Mouse (Mus musculus) embryonic facial prominence, embryonic 14.5 days (tissue): ENCODE measurements around the gene Plekha1. TPM values are rescaled to one million over a fixed set of nuclear protein-coding genes. Genes with fewer than 3 reads are reported as not detected.

ENCODE experiments used
- ATAC-seq: fragments of 200-750 bp; cut with Nextera tagmentation; 2 replicates; pipeline ENCODE4 v1.8.0; 2017; ENCODE audit warnings: low read depth, moderate number of reproducible peaks, moderate TSS enrichment
- DNase-seq: peaks from one replicate; pipeline ENCODE4 v3.0.0-alpha.2; 2015; ENCODE audit warnings: low spot score
- H3K27ac ChIP-seq: fragments of 300-500 bp; sonication (generic); replicated peaks from 2 replicates; pipeline ENCODE4 v1.5.1; 2014; ENCODE audit warnings: low read depth, mild to moderate bottlenecking, low read length, moderate library complexity
- H3K27me3 ChIP-seq: fragments of 300-500 bp; sonication (generic); replicated peaks from 2 replicates; pipeline ENCODE4 v1.6.1; 2014; ENCODE audit warnings: low read length; ENCODE audit not compliant: control insufficient read depth, insufficient read depth
- H3K36me3 ChIP-seq: fragments of 300-500 bp; sonication (generic); 2 replicates; pipeline ENCODE4 v1.6.1; 2014; ENCODE audit warnings: low read length, mixed read lengths; ENCODE audit not compliant: control insufficient read depth, insufficient read depth
- H3K4me1 ChIP-seq: fragments of 300-500 bp; sonication (generic); 2 replicates; pipeline ENCODE4 v1.6.1; 2014; ENCODE audit warnings: antibody characterized with exemption, low read length; ENCODE audit not compliant: control insufficient read depth, insufficient read depth
- H3K4me2 ChIP-seq: fragments of 300-500 bp; sonication (generic); 2 replicates; pipeline ENCODE4 v1.6.1; 2014; ENCODE audit warnings: low read depth, mild to moderate bottlenecking, low read length, moderate library complexity, mixed read lengths
- H3K4me3 ChIP-seq: fragments of 300-500 bp; sonication (generic); 2 replicates; pipeline ENCODE4 v1.5.1; 2014; ENCODE audit warnings: low read depth, mild to moderate bottlenecking, low read length
- H3K9ac ChIP-seq: fragments of 300-500 bp; sonication (generic); 2 replicates; pipeline ENCODE4 v1.6.1; 2014; ENCODE audit warnings: low read depth, mild to moderate bottlenecking, low read length, moderate library complexity, mixed read lengths
- H3K9me3 ChIP-seq: fragments of 300-500 bp; sonication (generic); 2 replicates; pipeline ENCODE4 v1.6.1; 2016; ENCODE audit warnings: low read length; ENCODE audit not compliant: control insufficient read depth
- WGBS: fragments of 180-500 bp; shearing (Covaris S2); extraction: QIAGEN DNeasy Blood & Tissue Kit; methylation state at CpG from one replicate; pipeline ENCODE4 v1.1.7; 2014; 5-methylcytosine and 5-hydroxymethylcytosine counted together
- polyA plus RNA-seq: library from polyadenylated mRNA; unstranded; fragments of >200 nt; fragmentation: Nextera tagmentation; extraction: Ambion mirVana; gene quantifications from 2 replicates; pipeline ENCODE4 v1.2.1, GENCODE M21; 2014

The Plekha1 gene
- polyA plus RNA-seq, 1 experiment from 2014 or later, result 33.1 TPM

- no peaks in the 10 kb centered on the region for H3K9me3 ChIP-seq
- ATAC-seq (no peak), DNase-seq (peak; percentile 13)
- H3K4me3 ChIP-seq, result peak overlapping the region; percentile 88; the same call in 1 of the 2 replicates
- H3K4me2 ChIP-seq, result peak overlapping the region; percentile 62; the same call in 1 of the 2 replicates
- H3K36me3 ChIP-seq, result no peaks in the 10 kb centered on the region
- H3K4me1 ChIP-seq, result peaks cover 4% of the 10 kb centered on the region
- H3K9ac ChIP-seq, result no peak overlapping the region
- no peaks in the 10 kb centered on the region for H3K27me3 ChIP-seq
- H3K27ac ChIP-seq, result no peak overlapping the region
- WGBS, result 66% methylated on average over 3 of the region's 3 CpGs
Measured at GRCm38 (mm10) chr7:130867256-130867655, 1.7 kb downstream of the Plekha1 start.

GRCm38 (mm10) chr7:130884161-130884560, 18.6 kb downstream of the Plekha1 start:
- DNase-seq (no peak), ATAC-seq (no peak)
- 95% methylated on average over 2 of the region's 2 CpGs for WGBS
- Histone ChIP-seq H3K4me2 (no peak overlapping the region), H3K9me3 (no peaks in the 10 kb centered on the region), H3K4me3 (no peak overlapping the region), H3K27me3 (no peaks in the 10 kb centered on the region), H3K9ac (no peak overlapping the region), H3K36me3 (peaks cover 23% of the 10 kb centered on the region), H3K4me1 (no peaks in the 10 kb centered on the region), H3K27ac (no peak overlapping the region)

- ATAC-seq (no peak), DNase-seq (no peak)
- Histone ChIP-seq H3K27ac (no peak overlapping the region), H3K9ac (no peak overlapping the region), H3K36me3 (peaks cover 21% of the 10 kb centered on the region; the same call in 1 of the 2 replicates), H3K4me2 (no peak overlapping the region), H3K9me3 (no peaks in the 10 kb centered on the region), H3K4me3 (no peak overlapping the region), H3K4me1 (no peaks in the 10 kb centered on the region), H3K27me3 (no peaks in the 10 kb centered on the region)
- WGBS, result 72% methylated on average over 3 of the region's 3 CpGs
Measured at GRCm38 (mm10) chr7:130886246-130886645, 20.7 kb downstream of the Plekha1 start.

- peaks cover 26% of the 10 kb centered on the region for H3K36me3 ChIP-seq
- no peak overlapping the region for H3K4me3 ChIP-seq
- H3K4me1 ChIP-seq, result no peaks in the 10 kb centered on the region
- H3K27me3 ChIP-seq, result no peaks in the 10 kb centered on the region
- H3K9me3 ChIP-seq, result no peaks in the 10 kb centered on the region
- H3K27ac ChIP-seq, result no peak overlapping the region
- WGBS, result 9% methylated on average over 3 of the region's 3 CpGs
- ATAC-seq, result no peak
- peak; percentile 22 for DNase-seq
- H3K4me2 ChIP-seq, result no peak overlapping the region
- H3K9ac ChIP-seq, result no peak overlapping the region
Measured at GRCm38 (mm10) chr7:130887946-130888345, 22.4 kb downstream of the Plekha1 start.

GRCm38 (mm10) chr7:130890871-130891270, 25.3 kb downstream of the Plekha1 start:
- DNase-seq (peak; percentile 49), ATAC-seq (no peak)
- H3K27ac ChIP-seq, result no peak overlapping the region
- H3K36me3 ChIP-seq, result peaks cover 33% of the 10 kb centered on the region
- no peaks in the 10 kb centered on the region for H3K9me3 ChIP-seq
- no peak overlapping the region for H3K4me3 ChIP-seq
- H3K4me1 ChIP-seq, result no peaks in the 10 kb centered on the region
- no peak overlapping the region for H3K9ac ChIP-seq
- 37% methylated on average over 2 of the region's 2 CpGs for WGBS
- H3K4me2 ChIP-seq, result no peak overlapping the region
- no peaks in the 10 kb centered on the region for H3K27me3 ChIP-seq

GRCm38 (mm10) chr7:130892973-130893372, 27.4 kb downstream of the Plekha1 start:
- Histone ChIP-seq H3K27ac (no peak overlapping the region), H3K4me1 (no peaks in the 10 kb centered on the region), H3K9ac (no peak overlapping the region), H3K36me3 (peaks cover 35% of the 10 kb centered on the region), H3K4me2 (no peak overlapping the region), H3K4me3 (no peak overlapping the region), H3K9me3 (no peaks in the 10 kb centered on the region), H3K27me3 (no peaks in the 10 kb centered on the region)
- no peak for ATAC-seq
- DNase-seq, result no peak
- WGBS, result 70% methylated on average over 6 of the region's 6 CpGs

GRCm38 (mm10) chr7:130894931-130895617, 29.5 kb downstream of the Plekha1 start:
- Histone ChIP-seq H3K27me3 (no peaks in the 10 kb centered on the region), H3K9me3 (no peaks in the 10 kb centered on the region), H3K36me3 (peaks cover 41% of the 10 kb centered on the region), H3K4me1 (no peaks in the 10 kb centered on the region), H3K4me3 (no peak overlapping the region), H3K4me2 (no peak overlapping the region), H3K9ac (no peak overlapping the region), H3K27ac (no peak overlapping the region)
- DNase-seq (no peak), ATAC-seq (no peak)
- WGBS, result 80% methylated on average over 9 of the region's 9 CpGs

- peak; percentile 8 for DNase-seq
- Histone ChIP-seq H3K36me3 (peaks cover 44% of the 10 kb centered on the region), H3K9ac (no peak overlapping the region), H3K4me3 (no peak overlapping the region), H3K27ac (no peak overlapping the region), H3K9me3 (no peaks in the 10 kb centered on the region), H3K4me1 (no peaks in the 10 kb centered on the region), H3K4me2 (no peak overlapping the region), H3K27me3 (no peaks in the 10 kb centered on the region)
- WGBS, result 69% methylated on average over 2 of the region's 2 CpGs
- no peak for ATAC-seq
Measured at GRCm38 (mm10) chr7:130895618-130895945, 30.0 kb downstream of the Plekha1 start.

- H3K27ac ChIP-seq, result no peak overlapping the region
- no peaks in the 10 kb centered on the region for H3K9me3 ChIP-seq
- H3K36me3 ChIP-seq, result peaks cover 49% of the 10 kb centered on the region
- DNase-seq (no peak), ATAC-seq (no peak)
- H3K4me2 ChIP-seq, result no peak overlapping the region
- WGBS, result 84% methylated on average over 3 of the region's 3 CpGs
- no peaks in the 10 kb centered on the region for H3K4me1 ChIP-seq
- H3K27me3 ChIP-seq, result no peaks in the 10 kb centered on the region
- H3K4me3 ChIP-seq, result no peak overlapping the region
- no peak overlapping the region for H3K9ac ChIP-seq
Measured at GRCm38 (mm10) chr7:130896064-130896463, 30.5 kb downstream of the Plekha1 start.
